Mouse (Mus musculus) bone marrow macrophage, adult 2 months (primary cell): ENCODE results near the gene Cacng2. TPM values are rescaled to one million over a fixed set of nuclear protein-coding genes. Genes with fewer than 3 reads are reported as not detected.
"Not testable (repeated sequence)": the region's sequence is repeated elsewhere in the genome, so short reads cannot be mapped to it uniquely, and the experiment has no call there.

ENCODE experiments used
- H3K27ac ChIP-seq: 2 replicates; pipeline ENCODE4 v1.5.1; 2012; ENCODE audit warnings: low read depth, low read length; ENCODE audit not compliant: insufficient read depth
- H3K4me1 ChIP-seq: 2 replicates; pipeline ENCODE4 v1.6.1; 2012; ENCODE audit warnings: low read length; ENCODE audit not compliant: control insufficient read depth, insufficient read depth
- H3K4me3 ChIP-seq: 2 replicates; pipeline ENCODE4 v1.5.1; 2012; ENCODE audit warnings: mild to moderate bottlenecking, low read length, moderate library complexity; ENCODE audit not compliant: insufficient read depth
- CTCF ChIP-seq: IDR thresholded peaks from 2 replicates; pipeline ENCODE4 v1.5.1; 2012; ENCODE audit warnings: low read depth, mild to moderate bottlenecking, low read length, moderate library complexity
- POLR2A ChIP-seq: IDR thresholded peaks from 2 replicates; pipeline ENCODE4 v1.6.1; 2012; ENCODE audit warnings: mild to moderate bottlenecking, low read depth, low read length, borderline replicate concordance
- polyA plus RNA-seq: library from polyadenylated mRNA; stranded (reverse); fragments of >200 nt; gene quantifications from 2 replicates; pipeline ENCODE4 v1.2.4, GENCODE M21; 2012; ENCODE audit not compliant: missing spikeins, insufficient read depth, insufficient read length

Cacng2 gene
- polyA plus RNA-seq, 1 experiment: not detected

DNA sequence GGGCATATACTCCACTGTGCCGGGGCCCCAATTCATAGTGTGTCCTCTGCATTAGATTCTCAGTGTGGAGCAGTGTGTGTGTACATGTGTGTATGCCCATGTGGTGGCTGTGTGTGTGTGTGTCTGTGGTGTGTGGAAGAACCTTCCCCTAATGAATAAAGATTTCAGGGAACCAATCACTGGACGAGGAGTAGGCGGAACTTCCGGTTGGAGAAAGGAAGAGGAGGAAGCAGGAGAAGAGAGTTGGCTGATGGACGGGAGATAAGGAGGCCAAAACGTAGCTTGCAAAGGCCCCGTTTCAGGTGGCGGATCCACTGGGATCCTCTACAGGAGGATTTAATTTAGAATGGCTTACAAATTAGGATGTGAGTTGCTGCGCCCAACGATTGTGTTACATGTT lies 82.2 kb downstream of the Cacng2 start:
- no peaks in the 10 kb centered on the region for H3K4me1 ChIP-seq
- no peak overlapping the region for H3K27ac ChIP-seq
- no peak for TF ChIP-seq CTCF
- TF ChIP-seq POLR2A: no peak
- H3K4me3 ChIP-seq: no peak overlapping the region

DNA sequence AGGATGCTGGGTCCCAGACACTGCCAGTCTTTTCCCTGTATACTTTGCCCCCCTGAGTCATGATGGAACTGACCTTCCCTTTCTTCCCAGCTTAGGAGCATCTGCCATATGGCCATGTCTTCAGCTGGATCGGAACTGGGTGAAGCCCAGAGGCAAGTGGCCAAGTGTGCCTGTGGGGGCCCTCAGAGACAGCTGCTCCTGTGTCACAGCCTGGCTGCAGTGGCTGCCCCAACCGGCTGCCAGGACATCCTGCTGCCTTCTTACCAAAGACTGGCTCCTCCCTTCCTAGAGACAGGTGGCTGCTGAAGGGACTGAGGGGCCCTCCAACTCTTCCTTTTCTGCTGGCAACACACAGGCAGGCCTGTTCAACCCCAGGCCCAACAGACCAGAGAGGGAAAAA lies 83.2 kb downstream of the Cacng2 start:
- Histone ChIP-seq H3K4me1 (no peaks in the 10 kb centered on the region), H3K27ac (no peak overlapping the region), H3K4me3 (no peak overlapping the region)
- no peak for TF ChIP-seq CTCF
- TF ChIP-seq POLR2A: no peak

DNA sequence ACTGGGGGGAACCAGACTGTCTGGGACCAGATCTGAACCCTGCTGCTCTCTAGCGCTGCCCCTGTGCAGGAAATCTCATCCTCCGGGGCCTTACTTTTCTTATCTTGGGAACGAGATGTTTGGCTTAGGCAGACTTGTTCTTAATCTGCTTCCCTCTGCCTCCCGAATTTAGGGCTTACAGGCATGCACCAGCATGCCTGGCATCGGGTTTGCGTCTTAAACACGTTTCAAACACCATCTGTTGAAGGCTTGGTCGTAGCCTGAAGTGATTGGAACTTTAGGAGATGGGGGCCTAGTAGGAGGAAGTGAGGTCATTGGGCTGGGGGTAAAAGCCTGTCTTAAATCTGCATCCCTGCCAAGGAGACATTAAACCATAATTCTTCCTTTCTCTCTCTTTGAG lies 89.9 kb downstream of the Cacng2 start:
- H3K4me3 ChIP-seq: no peak overlapping the region
- no peaks in the 10 kb centered on the region for H3K4me1 ChIP-seq
- TF ChIP-seq CTCF (no peak), POLR2A (no peak)
- H3K27ac ChIP-seq: no peak overlapping the region

DNA sequence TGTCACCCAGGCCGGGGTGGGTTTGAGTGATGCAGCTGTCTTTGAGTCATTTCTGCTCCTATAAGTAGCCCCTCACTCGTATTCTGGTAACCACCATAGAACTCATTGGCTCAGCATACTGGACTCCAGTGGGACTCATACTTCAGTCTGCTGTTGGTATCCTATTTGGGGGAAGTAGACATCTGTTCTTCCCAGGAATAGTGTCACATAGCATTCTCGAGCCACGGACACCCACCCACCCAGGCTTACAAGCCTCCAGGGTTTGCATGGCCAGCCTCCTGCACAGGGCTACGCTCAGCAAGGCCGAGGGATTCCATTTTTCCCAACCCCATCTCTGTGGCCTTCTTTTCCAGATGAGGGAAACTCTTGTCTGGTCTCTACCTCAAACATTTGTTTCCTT lies 93.3 kb downstream of the Cacng2 start:
- H3K27ac ChIP-seq: no peak overlapping the region
- no peak overlapping the region for H3K4me3 ChIP-seq
- H3K4me1 ChIP-seq: no peaks in the 10 kb centered on the region
- TF ChIP-seq CTCF (no peak), POLR2A (no peak)

DNA sequence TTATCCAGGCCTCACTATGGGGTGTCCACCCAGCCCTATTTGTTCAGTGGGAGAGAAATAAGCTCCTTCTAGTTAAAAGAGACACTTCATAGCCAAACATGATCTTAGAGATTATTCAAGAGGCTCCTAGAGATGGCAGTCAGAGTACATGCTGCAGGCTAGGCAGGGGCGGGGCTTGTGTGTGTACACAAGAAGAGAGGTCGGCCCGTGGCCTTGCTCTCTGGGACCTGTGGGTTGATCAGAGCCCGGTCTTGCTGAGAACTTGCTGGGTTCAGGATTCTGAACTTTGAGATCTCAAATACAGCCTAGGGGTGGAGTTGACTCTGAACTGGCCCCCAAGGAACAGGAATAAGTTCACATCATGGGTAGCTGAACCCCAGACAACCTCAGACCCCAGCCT lies 95.6 kb downstream of the Cacng2 start:
- H3K4me3 ChIP-seq: no peak overlapping the region

DNA sequence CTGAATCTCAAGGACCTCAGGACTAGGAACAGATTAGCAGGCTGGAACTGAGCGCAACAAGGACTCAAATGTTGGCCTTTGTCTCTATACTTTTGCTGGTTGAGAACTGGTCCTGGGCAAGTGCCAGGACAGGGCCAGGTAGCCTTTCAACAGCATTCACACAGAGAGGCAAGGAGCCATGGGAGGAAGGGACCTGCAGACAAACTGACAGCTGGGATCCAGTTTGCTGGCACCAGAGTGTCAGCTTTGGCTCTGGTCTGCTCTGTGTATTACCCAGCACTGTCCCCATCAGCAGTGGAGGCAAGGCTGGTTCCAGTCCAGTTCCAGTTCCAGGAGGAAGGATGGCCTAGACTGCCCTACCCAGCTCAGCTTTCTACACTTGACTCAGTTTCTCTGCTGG lies 105.8 kb downstream of the Cacng2 start:
- Histone ChIP-seq H3K27ac (no peak overlapping the region), H3K4me1 (no peaks in the 10 kb centered on the region), H3K4me3 (no peak overlapping the region)
- TF ChIP-seq CTCF (no peak), POLR2A (no peak)

More for the DNA sequence above, 95.6 kb downstream of the Cacng2 start:
- no peaks in the 10 kb centered on the region for H3K4me1 ChIP-seq
- TF ChIP-seq CTCF (no peak), POLR2A (no peak)
- H3K27ac ChIP-seq: no peak overlapping the region

DNA sequence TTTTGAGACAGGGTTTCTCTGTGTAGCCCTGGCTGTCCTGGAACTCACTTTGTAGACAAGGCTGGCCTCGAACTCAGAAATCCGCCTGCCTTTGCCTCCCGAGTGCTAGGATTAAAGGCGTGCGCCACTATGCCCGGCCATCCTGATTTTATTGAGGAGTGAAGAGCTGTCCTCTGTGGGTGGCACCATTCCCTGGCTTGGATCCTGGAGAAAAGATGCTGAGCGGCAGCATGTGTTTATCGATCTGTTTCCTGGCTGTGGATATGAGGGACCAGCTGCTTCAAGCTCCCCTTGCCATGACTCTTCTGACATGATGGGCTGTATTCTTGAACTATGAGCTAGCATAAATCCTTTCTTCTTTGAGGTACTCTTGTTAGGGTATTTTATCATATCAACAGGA lies 111.6 kb downstream of the Cacng2 start:
- not testable (repeated sequence) for H3K27ac ChIP-seq, H3K4me1 ChIP-seq, H3K4me3 ChIP-seq

DNA sequence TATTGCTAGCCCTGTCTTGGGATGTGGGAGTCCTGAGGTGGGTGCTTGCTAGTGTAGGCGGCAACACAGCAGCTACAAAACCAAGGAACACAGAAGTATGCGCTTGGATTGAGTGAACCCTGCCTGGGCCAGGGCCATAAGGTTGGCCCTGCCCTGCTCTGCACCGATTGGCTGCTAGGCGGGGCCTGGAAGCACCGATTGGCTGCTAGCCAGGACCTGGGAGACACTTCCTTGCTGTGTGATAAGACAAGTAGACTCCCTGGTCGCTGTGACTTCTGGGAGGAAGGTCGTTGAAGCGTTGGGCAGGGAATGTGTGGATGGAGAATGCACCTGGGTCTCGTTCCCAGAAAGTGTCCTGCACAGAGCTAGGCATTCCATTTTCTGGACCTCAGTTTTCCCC lies 115.9 kb downstream of the Cacng2 start:
- H3K4me1 ChIP-seq: no peaks in the 10 kb centered on the region
- H3K4me3 ChIP-seq: no peak overlapping the region
- TF ChIP-seq POLR2A (no peak), CTCF (no peak)
- no peak overlapping the region for H3K27ac ChIP-seq

DNA sequence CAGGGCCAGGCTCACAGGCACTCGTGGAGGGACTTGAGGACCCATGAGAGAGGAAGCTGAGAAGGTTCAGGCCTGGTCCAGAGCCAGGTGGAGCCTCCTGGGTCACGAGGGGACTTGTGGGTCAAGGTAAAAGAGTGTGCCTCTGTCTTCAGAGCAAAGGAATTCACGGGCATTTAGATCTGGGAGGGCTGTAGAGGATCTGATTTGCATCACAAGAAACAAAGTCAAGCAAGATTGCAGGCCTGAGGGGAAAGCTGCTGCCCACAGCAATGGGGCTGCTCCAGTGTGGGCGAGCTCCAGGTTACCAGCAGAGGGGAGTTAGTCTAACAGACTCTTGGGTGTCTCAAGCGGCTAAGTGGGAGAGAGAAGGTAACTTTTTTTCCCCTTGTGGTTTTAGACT lies 118.4 kb downstream of the Cacng2 start:
- Histone ChIP-seq H3K4me1 (no peaks in the 10 kb centered on the region), H3K4me3 (no peak overlapping the region), H3K27ac (no peak overlapping the region)
- TF ChIP-seq CTCF (no peak), POLR2A (no peak)

DNA sequence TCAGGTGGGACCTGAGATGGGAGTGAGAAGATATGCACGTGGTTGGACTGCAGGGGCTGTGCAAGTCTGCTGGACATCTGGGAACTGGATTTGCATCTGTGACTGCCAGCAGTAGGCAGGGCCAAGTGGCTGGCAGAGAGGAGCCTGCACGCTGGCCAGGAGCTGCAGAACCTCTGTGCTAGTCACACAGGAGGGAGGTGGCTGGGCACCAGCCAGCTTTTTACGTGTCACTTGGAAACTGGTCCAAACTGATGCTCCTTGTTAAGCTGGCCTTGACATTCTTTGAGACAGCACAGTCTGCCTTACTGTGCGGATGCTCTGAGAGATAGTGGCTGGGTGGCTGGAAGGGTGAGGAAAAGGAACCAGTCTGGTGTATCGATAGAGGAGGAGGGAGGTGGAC lies 131.3 kb downstream of the Cacng2 start:
- H3K27ac ChIP-seq: no peak overlapping the region
- H3K4me3 ChIP-seq: no peak overlapping the region
- no peak for TF ChIP-seq POLR2A
- no peak for TF ChIP-seq CTCF
- H3K4me1 ChIP-seq: no peaks in the 10 kb centered on the region

DNA sequence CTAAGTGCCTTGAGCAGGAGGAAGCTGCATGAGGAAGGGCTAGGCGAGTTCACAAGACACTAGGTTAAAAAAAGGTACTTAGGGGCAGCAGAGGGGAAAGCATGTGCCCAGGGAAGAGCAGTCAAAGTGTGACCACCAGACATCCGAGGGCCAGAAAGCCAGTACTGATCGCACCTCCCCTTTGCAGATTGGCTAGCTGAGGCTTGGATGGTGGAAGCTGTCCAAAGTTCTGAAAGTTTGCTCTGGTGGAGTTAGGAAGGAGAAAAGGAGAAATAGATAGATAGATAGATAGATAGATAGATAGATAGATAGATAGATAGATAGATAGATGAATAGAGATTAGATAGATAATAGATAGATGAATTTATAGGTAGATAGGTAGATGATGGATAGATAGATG lies 136.4 kb downstream of the Cacng2 start:
- Histone ChIP-seq H3K4me1 (no peaks in the 10 kb centered on the region), H3K4me3 (no peak overlapping the region), H3K27ac (no peak overlapping the region)
- TF ChIP-seq POLR2A: no peak
- no peak for TF ChIP-seq CTCF
